Mouse (Mus musculus): ENCODE results near the gene Lingo2. TPM values are rescaled to one million over a fixed set of nuclear protein-coding genes. Genes with fewer than 3 reads are reported as not detected.
A peak's percentile ranks its signal among the peaks of the same experiment; 100 is the strongest.

Gene Lingo2
- total RNA-seq, 1 experiment, result 0.09 TPM

DNA sequence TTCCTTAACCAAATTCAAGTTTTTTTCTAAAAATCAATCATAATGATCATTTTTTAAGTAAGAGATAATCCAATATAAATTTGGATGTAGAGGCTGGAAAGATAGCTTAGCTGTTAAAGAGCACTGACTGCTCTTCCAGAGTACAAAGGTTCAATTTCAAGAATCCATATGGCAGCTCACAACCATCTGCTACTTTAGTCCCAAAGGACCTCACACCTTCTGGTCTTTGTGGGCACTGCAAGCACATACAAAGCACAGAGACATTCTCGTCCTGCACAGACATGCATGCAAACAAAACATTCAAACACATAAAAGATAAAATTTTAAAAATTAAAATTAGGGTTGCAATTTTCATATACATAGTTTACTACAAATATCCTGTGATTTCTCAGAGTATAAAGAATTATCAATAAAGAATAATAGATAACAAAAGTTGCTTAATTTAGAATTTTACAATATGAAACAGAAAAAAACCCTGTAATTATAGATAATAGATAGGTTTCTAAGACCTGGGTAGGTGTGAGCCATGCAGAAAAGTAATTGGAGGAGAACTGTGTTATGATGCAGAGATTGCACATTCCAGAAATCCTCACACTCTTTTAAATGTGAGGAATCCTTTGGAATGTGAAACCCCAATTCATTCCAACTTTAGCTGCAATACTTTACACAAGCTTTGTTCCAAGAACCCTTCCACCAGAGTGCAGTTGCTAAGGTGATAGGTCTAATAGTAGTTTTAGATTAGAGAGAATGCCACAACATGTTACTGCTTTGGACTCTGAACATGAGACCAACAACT is 1053.6 kb downstream of the Lingo2 start:
- H3K9me3 ChIP-seq (ENCODE audit: control insufficient read depth, insufficient read depth, low read depth, low read length), result no peaks in the 10 kb centered on the region
- no peak for DNase-seq (ENCODE audit: low read depth, low spot score)
- H3K9ac ChIP-seq (ENCODE audit: insufficient read depth, low read depth, low read length, poor library complexity, severe bottlenecking), result no peak overlapping the region
- H3K27ac ChIP-seq (ENCODE audit: insufficient read depth, low read depth, low read length, poor library complexity, severe bottlenecking), result no peak overlapping the region
- no peak for TF ChIP-seq CHD2 (IDR thresholded peaks at IDR 0.05; ENCODE audit: low read depth, low read length)
- TF ChIP-seq ZNF384 (IDR thresholded peaks at IDR 0.05; ENCODE audit: low read depth, low read length), result no peak
- TF ChIP-seq HCFC1 (IDR thresholded peaks at IDR 0.05; ENCODE audit: borderline replicate concordance, insufficient read depth, low read length), result no peak
- no peak for TF ChIP-seq ZC3H11A (IDR thresholded peaks at IDR 0.05; ENCODE audit: borderline replicate concordance, low read depth, low read length)
- TF ChIP-seq MAFK (IDR thresholded peaks at IDR 0.05; ENCODE audit: insufficient read depth, low read depth, low read length), result no peak
- no peaks in the 10 kb centered on the region for H3K36me3 ChIP-seq (ENCODE audit: control insufficient read depth, insufficient read depth, low read length, poor library complexity, severe bottlenecking)
- no peaks in the 10 kb centered on the region for H3K4me1 ChIP-seq (ENCODE audit: control insufficient read depth in 2 of 2, insufficient read depth in 2 of 2, low read length in 2 of 2, poor library complexity in 1 of 2)
- no peak overlapping the region for H3K4me3 ChIP-seq (ENCODE audit: insufficient read depth in 1 of 2, low read depth in 1 of 2, low read length in 2 of 2, poor library complexity in 1 of 2, severe bottlenecking in 1 of 2)
- in situ Hi-C loops (cut with MboI; ENCODE audit: low sequenced_read_pairs in 2 of 2, unreplicated experiment in 2 of 2), result no loop called here

DNA sequence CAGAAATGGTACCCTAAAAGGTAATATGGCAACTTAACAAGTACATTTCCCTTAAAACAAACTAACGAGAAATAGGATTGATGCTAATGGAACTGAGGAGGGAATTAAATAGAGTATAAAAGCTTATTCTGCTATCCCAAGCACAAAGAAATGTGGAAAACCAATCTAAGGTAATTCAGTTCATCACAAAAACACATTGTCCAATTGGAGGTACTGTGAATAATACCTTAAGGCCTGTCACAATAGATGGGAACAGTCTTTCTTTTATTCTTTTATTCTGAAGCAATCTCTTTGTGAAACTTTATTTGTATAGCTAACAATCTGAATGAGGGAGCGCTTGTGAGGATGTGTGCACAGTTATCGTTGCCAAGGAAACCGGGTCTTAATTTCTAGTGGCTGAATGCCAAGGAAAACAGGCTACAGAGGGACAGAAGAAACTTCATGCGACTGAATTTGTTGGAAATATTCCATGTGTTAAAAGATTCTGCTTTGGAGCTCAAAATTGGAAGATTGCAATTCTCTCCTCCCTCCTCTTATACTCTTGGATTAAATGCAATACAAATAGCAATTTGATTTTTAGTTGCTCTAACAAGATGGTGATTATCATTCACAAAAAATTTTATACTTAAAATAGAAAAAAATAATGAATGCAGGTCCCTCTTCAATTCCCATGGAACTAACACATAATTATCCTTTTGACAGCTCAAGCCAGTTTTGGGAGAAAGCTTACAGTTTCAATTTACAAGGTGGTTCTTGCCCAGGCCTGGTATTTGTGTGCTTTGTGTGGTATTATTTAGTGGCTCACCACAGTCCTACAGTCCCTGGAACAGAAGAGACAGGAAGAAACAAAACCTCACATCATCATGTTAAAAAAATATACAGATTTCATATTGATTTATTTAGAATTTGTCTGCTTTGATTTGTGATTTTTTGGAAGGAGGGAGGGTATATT is 1065.7 kb downstream of the Lingo2 start:
- Histone ChIP-seq H3K9me3 (ENCODE audit: control insufficient read depth, insufficient read depth, low read depth, low read length) (no peaks in the 10 kb centered on the region), H3K9ac (ENCODE audit: insufficient read depth, low read depth, low read length, poor library complexity, severe bottlenecking) (no peak overlapping the region), H3K36me3 (ENCODE audit: control insufficient read depth, insufficient read depth, low read length, poor library complexity, severe bottlenecking) (no peaks in the 10 kb centered on the region), H3K4me3 (ENCODE audit: insufficient read depth in 1 of 2, low read depth in 1 of 2, low read length in 2 of 2, poor library complexity in 1 of 2, severe bottlenecking in 1 of 2) (no peak overlapping the region), H3K4me1 (ENCODE audit: control insufficient read depth in 2 of 2, insufficient read depth in 2 of 2, low read length in 2 of 2, poor library complexity in 1 of 2) (no peaks in the 10 kb centered on the region), H3K27ac (ENCODE audit: insufficient read depth, low read depth, low read length, poor library complexity, severe bottlenecking) (no peak overlapping the region)
- TF ChIP-seq MAFK (IDR thresholded peaks at IDR 0.05; ENCODE audit: insufficient read depth, low read depth, low read length), result no peak
- in situ Hi-C loops (cut with MboI; ENCODE audit: low sequenced_read_pairs in 2 of 2, unreplicated experiment in 2 of 2), result no loop called here
- no peak for DNase-seq (ENCODE audit: low read depth, low spot score)

DNA sequence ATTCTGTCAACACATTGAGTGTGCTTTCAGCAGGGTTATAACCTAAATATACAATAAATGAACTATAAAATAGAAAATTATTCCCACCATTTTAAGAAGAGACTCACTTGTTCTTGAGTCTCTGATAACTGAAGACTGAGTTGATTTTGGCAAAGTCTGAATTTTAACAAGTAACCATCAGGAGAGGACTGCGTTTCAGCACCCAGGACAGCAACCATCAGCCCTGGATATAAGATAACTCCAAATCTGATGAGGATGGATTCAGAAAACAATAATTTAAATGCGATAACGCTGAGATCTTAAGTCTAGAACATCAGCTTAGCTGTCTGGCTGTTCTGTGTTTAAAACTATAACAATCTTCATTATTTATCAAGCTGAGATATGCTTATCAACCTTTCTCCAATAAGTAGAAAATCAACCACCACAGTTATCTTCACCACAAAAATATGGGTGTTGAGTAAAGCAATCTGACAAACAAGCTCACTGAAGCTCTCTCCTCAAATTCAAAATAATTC is 1066.5 kb downstream of the Lingo2 start:
- H3K27ac ChIP-seq (ENCODE audit: insufficient read depth, low read depth, low read length, poor library complexity, severe bottlenecking), result no peak overlapping the region
- in situ Hi-C loops (cut with MboI; ENCODE audit: low sequenced_read_pairs in 2 of 2, unreplicated experiment in 2 of 2), result no loop called here
- H3K9me3 ChIP-seq (ENCODE audit: control insufficient read depth, insufficient read depth, low read depth, low read length), result no peaks in the 10 kb centered on the region
- H3K4me3 ChIP-seq (ENCODE audit: insufficient read depth in 1 of 2, low read depth in 1 of 2, low read length in 2 of 2, poor library complexity in 1 of 2, severe bottlenecking in 1 of 2), result no peak overlapping the region
- H3K9ac ChIP-seq (ENCODE audit: insufficient read depth, low read depth, low read length, poor library complexity, severe bottlenecking), result no peak overlapping the region
- TF ChIP-seq HCFC1 (IDR thresholded peaks at IDR 0.05; ENCODE audit: borderline replicate concordance, insufficient read depth, low read length) (no peak), ZC3H11A (IDR thresholded peaks at IDR 0.05; ENCODE audit: borderline replicate concordance, low read depth, low read length) (no peak)
- no peaks in the 10 kb centered on the region for H3K4me1 ChIP-seq (ENCODE audit: control insufficient read depth in 2 of 2, insufficient read depth in 2 of 2, low read length in 2 of 2, poor library complexity in 1 of 2)
- no peaks in the 10 kb centered on the region for H3K36me3 ChIP-seq (ENCODE audit: control insufficient read depth, insufficient read depth, low read length, poor library complexity, severe bottlenecking)
- DNase-seq (ENCODE audit: low read depth, low spot score), result peak; percentile 31

DNA sequence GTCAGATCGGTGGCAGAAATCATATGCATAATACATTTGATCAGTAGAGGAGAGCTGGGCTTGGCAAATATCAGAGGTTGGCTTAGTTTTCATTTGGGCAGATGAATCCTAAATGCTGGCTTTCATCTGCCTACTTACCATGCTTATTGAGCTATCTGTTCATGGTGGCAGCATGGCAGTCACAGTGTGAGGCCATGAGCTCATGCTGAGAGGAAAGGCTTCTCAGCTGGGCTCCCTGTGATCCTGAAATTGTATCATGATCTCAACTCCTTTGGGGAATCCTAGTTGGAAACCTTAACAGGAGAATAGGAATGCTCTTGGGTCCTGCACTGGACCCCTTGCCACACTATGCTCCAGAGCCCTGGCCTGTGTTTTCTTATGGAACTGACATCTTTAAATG is 1105.0 kb downstream of the Lingo2 start:
- Histone ChIP-seq H3K4me3 (ENCODE audit: insufficient read depth in 1 of 2, low read depth in 1 of 2, low read length in 2 of 2, poor library complexity in 1 of 2, severe bottlenecking in 1 of 2) (no peak overlapping the region), H3K9me3 (ENCODE audit: control insufficient read depth, insufficient read depth, low read depth, low read length) (no peaks in the 10 kb centered on the region), H3K9ac (ENCODE audit: insufficient read depth, low read depth, low read length, poor library complexity, severe bottlenecking) (no peak overlapping the region), H3K27ac (ENCODE audit: insufficient read depth, low read depth, low read length, poor library complexity, severe bottlenecking) (no peak overlapping the region), H3K4me1 (ENCODE audit: control insufficient read depth in 2 of 2, insufficient read depth in 2 of 2, low read length in 2 of 2, poor library complexity in 1 of 2) (no peaks in the 10 kb centered on the region), H3K36me3 (ENCODE audit: control insufficient read depth, insufficient read depth, low read length, poor library complexity, severe bottlenecking) (no peaks in the 10 kb centered on the region)
- in situ Hi-C loops (cut with MboI; ENCODE audit: low sequenced_read_pairs in 2 of 2, unreplicated experiment in 2 of 2), result no loop called here
- TF ChIP-seq HCFC1 (IDR thresholded peaks at IDR 0.05; ENCODE audit: borderline replicate concordance, insufficient read depth, low read length) (no peak), ZNF384 (IDR thresholded peaks at IDR 0.05; ENCODE audit: low read depth, low read length) (no peak), CHD2 (IDR thresholded peaks at IDR 0.05; ENCODE audit: low read depth, low read length) (no peak), MAFK (IDR thresholded peaks at IDR 0.05; ENCODE audit: insufficient read depth, low read depth, low read length) (no peak), ZC3H11A (IDR thresholded peaks at IDR 0.05; ENCODE audit: borderline replicate concordance, low read depth, low read length) (no peak)
- DNase-seq (ENCODE audit: low read depth, low spot score), result no peak

All from ES-E14 (cell line).